Mouse (Mus musculus): ENCODE measurements at regions not wholly inside any gene's neighbourhood (a gene's known extent, or its start where the extent isn't known, plus 50 kb on each side); places are given as distances from the start of the nearest gene placed in this dataset.
A peak's percentile ranks its signal among the peaks of the same experiment; 100 is the strongest.

- DNase-seq (ENCODE audit: low read depth), result no peak
Measured at GRCm38 (mm10) chr8:91949110-91949509, 147.2 kb upstream of the Irx3 start.

GRCm38 (mm10) chr8:91948173-91948940, 146.5 kb upstream of the Irx3 start:
- DNase-seq (ENCODE audit: low read depth), result peak; percentile 14

- no peak for DNase-seq (ENCODE audit: low read depth)
Measured at GRCm38 (mm10) chr8:91941005-91941404, 139.1 kb upstream of the Irx3 start.

GRCm38 (mm10) chr8:91937227-91937626, 135.4 kb upstream of the Irx3 start:
- DNase-seq (ENCODE audit: low read depth), result peak; percentile 72

- DNase-seq (ENCODE audit: low read depth), result no peak
Measured at GRCm38 (mm10) chr8:91930520-91930919, 128.7 kb upstream of the Irx3 start.

GRCm38 (mm10) chr8:91925968-91926524, 124.2 kb upstream of the Irx3 start:
- DNase-seq (ENCODE audit: low read depth), result peak; percentile 21

- DNase-seq (ENCODE audit: low read depth), result no peak
Measured at GRCm38 (mm10) chr8:91924152-91924551, 122.3 kb upstream of the Irx3 start.

- no peak for DNase-seq (ENCODE audit: low read depth)
Measured at GRCm38 (mm10) chr8:91922211-91922874, 120.5 kb upstream of the Irx3 start.

GRCm38 (mm10) chr8:91917834-91918233, 116.0 kb upstream of the Irx3 start:
- DNase-seq (ENCODE audit: low read depth), result no peak

- DNase-seq (ENCODE audit: low read depth), result no peak
Measured at GRCm38 (mm10) chr8:91913971-91914370, 112.1 kb upstream of the Irx3 start.

GRCm38 (mm10) chr8:91913121-91913520, 111.3 kb upstream of the Irx3 start:
- no peak for DNase-seq (ENCODE audit: low read depth)

- no peak for DNase-seq (ENCODE audit: low read depth)
Measured at GRCm38 (mm10) chr8:91909637-91910383, 107.9 kb upstream of the Irx3 start.

- DNase-seq (ENCODE audit: low read depth), result no peak
Measured at GRCm38 (mm10) chr8:91908731-91909353, 107.0 kb upstream of the Irx3 start.

- no peak for DNase-seq (ENCODE audit: low read depth)
Measured at GRCm38 (mm10) chr8:91907178-91907577, 105.3 kb upstream of the Irx3 start.

- peak; percentile 56 for DNase-seq (ENCODE audit: low read depth)
Measured at GRCm38 (mm10) chr8:91901525-91902281, 99.8 kb upstream of the Irx3 start.

GRCm38 (mm10) chr8:91899747-91900146, 97.9 kb upstream of the Irx3 start:
- DNase-seq (ENCODE audit: low read depth), result peak; percentile 8

GRCm38 (mm10) chr8:91897381-91897780, 95.5 kb upstream of the Irx3 start:
- DNase-seq (ENCODE audit: low read depth), result peak; percentile 9

- DNase-seq (ENCODE audit: low read depth), result no peak
Measured at GRCm38 (mm10) chr8:91895987-91896386, 94.1 kb upstream of the Irx3 start.

GRCm38 (mm10) chr8:91884862-91885261, 83.0 kb upstream of the Irx3 start:
- no peak for DNase-seq (ENCODE audit: low read depth)

- DNase-seq (ENCODE audit: low read depth), result no peak
Measured at GRCm38 (mm10) chr8:91884325-91884724, 82.5 kb upstream of the Irx3 start.

GRCm38 (mm10) chr8:91883012-91883411, 81.1 kb upstream of the Irx3 start:
- no peak for DNase-seq (ENCODE audit: low read depth)

Measured in fibroblast of lung, adult 2 months (primary cell).